Mouse (Mus musculus): Measurements from ENCODE around the gene Spock3. TPM values are rescaled to one million over a fixed set of nuclear protein-coding genes. Genes with fewer than 3 reads are reported as not detected.

Spock3 gene
- not detected for polyA plus RNA-seq (2017; shearing (Covaris generic))

GRCm38 (mm10) chr8:62950709-62951108 is at the start of gene Spock3:
Spock3 (plus strand) TSS chr8:62951009.

All from effector memory CD4-positive, alpha-beta T cell, adult 7 months (primary cell).